Mouse (Mus musculus) B cell, adult 2 months (primary cell): ENCODE data around the gene Wnt10b.
A peak's percentile ranks its signal among the peaks of the same experiment; 100 is the strongest.

Experiments
- DNase-seq, 2 experiments: peaks; one replicate each; pipeline ENCODE4 v3.0.0; 2022

Gene Wnt10b

DNA sequence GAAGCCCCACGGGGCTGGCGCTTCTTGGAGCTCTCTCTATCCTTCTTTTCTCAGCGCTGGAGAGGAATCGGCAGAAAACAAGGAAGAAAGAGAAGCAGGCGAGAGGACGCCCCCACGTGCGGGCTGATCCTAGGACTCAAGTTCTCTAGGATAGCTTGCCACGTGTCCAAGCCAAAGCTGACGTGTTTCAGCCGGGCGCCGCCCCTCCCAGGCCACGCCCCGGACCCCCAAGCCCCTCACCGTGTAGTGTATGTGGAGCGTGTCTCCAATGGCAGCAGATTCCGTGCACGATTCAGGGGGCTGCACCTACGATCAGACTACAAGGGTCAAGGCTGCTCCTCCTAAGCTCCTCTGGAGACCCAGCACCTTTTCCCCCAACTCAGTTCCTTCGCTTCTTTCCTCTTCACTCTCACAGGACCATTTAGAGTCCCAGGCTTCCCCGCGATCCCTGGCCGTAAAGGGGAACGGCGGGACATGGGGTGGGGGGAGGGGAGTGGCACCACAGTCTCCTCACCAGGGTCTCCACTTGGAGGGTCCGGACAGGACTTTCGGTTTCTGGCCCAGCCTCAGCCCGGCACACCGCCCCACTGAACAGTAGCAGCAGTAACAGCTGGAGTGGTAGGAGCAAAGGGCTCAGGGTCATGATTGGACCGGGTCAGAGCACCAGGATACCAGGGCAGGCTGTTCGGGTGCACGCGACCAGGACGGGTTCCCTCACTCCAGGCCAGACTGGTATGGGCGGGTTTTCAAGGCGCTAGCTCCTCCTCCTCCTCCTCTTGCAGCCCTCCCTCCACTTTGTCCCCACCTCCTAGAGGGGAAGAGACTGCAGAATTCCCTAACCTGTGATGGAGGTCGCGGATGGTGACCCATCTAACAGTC lies 50.3 kb downstream of the Wnt10b start, which contains the start of gene Fkbp11:
Fkbp11 (minus strand) TSS at position 756 of the 879 bp plus-strand sequence.
- peak; percentile 51 to 52 for DNase-seq

DNA sequence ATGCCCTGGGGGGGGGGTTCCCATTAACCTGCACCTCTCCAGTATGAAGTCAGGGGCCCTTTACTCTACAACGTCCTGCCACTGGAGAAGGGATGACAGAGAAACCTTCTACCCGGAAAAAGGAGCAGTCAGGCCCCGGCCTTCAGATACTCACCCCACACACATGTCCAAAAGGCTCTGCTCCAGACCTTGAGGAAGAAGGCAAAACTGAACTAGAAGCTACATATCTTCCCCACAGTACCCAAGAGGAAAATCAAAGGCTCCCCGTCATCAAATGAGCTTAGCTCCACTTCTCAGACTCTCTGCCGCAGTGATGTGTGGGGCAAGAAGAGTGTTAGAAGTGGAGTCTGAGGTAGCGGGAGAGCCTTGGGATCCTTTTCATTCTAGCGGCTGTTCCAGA lies 51.2 kb downstream of the Wnt10b start:
- DNase-seq: no peak

DNA sequence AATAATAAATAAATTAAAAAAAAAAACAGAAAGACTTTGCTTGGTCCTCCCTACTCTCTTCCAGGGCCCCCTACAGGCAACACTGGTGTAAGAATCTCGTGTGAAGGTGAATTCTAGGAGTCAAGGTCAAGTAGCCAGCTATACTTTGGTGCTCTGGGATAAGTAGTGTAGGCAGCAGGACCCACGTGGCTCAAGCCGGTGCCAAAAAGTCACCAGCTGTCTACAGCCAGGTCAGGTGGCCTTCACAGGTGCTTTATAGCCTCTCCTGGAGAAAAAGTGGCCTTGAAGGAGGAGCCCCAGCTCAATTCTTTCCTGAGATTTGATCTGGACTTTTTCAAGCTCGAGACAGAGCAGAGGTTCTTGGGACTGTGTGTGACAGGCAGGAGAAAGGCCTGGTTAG lies 51.9 kb downstream of the Wnt10b start:
- DNase-seq: no peak

DNA sequence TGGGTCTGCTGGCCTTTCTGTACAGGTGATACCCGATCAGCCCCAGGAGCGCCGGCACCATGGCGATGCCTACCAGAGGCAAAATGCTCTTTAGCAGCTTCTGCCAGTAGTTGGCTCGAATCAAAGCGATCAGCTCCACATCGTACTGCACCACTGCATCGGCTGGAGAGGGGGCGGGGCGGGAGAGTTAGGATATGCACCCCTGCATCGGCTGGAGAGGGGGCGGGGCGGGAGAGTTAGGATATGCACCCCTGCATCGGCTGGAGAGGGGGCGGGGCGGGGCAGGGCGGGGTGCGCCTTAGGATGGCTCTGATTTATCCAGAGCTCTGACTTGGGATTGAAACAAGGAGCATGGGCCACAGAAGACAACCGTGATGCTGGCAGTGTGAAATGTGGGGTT lies 53.5 kb downstream of the Wnt10b start:
- no peak for DNase-seq

DNA sequence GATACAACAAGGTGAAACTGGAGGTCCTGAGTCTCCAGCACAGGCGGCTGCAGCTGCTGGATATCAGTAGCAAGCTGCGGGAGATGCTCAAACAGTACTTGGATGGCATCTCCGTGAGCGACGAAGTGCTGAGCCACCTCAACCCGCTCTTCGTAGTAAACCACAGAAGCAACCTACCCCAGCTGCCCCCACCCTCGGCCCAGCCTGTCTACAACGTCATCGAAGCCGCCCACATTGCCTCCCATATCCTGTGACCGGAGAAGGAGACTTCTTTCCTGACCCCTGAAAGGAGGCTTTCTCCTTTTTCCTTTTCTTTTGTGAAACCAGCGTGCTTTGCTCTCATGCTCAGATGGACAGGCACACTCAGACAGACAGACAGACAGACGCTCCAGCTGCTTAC lies 55.1 kb downstream of the Wnt10b start:
- peak in 1 of 2 experiments; percentile 17 for DNase-seq

DNA sequence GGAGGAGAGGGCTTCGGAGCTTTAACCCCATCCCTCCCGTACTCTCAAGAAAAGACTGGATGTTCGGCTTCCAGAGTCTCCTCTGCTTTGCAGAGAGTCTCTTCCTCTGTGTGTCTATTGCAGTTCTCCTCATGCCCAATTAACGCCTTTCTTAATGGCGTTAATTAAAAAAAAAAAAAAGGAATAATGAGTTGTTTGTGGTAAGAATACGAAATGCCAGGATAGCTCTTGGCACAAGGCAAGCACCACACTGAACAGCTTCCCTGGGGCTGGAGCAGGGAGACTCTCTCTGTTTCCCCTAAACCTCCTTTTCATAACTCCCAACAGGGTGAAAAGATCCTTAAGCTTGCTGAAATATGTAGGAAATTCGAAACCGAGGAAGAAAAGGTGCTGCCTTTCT lies 55.8 kb downstream of the Wnt10b start:
- DNase-seq: no peak
